Mouse (Mus musculus) myocyte (in vitro differentiated cells): ENCODE data around the gene Rims4. TPM values are rescaled to one million over a fixed set of nuclear protein-coding genes. Genes with fewer than 3 reads are reported as not detected.

Source experiments
- H3K27me3 ChIP-seq: one replicate; pipeline ENCODE4 v1.6.1; 2011; ENCODE audit not compliant: control insufficient read depth, insufficient read depth, insufficient read length
- H3K36me3 ChIP-seq: one replicate; pipeline ENCODE4 v1.6.1; 2011; ENCODE audit not compliant: control insufficient read depth, insufficient read depth
- H3K4me2 ChIP-seq: one replicate; pipeline ENCODE4 v1.6.1; 2011; ENCODE audit warnings: low read depth, control low read depth
- H3K4me3 ChIP-seq: one replicate; pipeline ENCODE4 v1.5.1; 2011; ENCODE audit warnings: mild to moderate bottlenecking, control low read depth, moderate library complexity
- H3K79me2 ChIP-seq: one replicate; pipeline ENCODE4 v1.6.1; 2011; ENCODE audit not compliant: control insufficient read depth, insufficient read depth
- H3ac ChIP-seq: one replicate; pipeline ENCODE4 v1.6.1; 2011; ENCODE audit not compliant: control insufficient read depth, insufficient read length
- CEBPB ChIP-seq: IDR thresholded peaks from 2 replicates; pipeline ENCODE4 v1.6.1; 2011; ENCODE audit warnings: mild to moderate bottlenecking, moderate library complexity; ENCODE audit not compliant: poor library complexity, insufficient read depth, severe bottlenecking
- E2F4 ChIP-seq: IDR thresholded peaks from one replicate; pipeline ENCODE4 v1.6.1; 2011; ENCODE audit warnings: mild to moderate bottlenecking, control low read depth, moderate library complexity; ENCODE audit not compliant: insufficient read depth
- MAX ChIP-seq: IDR thresholded peaks from one replicate; pipeline ENCODE4 v1.6.1; 2011; ENCODE audit warnings: low read depth, mild to moderate bottlenecking, control low read depth
- MYOD1 ChIP-seq, 3 experiments: IDR thresholded peaks; one replicate each; pipeline ENCODE4 v1.6.1; 2011; ENCODE audit warnings: control low read depth in 2 of 3, low read depth in 2 of 3, mild to moderate bottlenecking in 2 of 3, moderate library complexity in 1 of 3; ENCODE audit not compliant: insufficient read length in 2 of 3, control insufficient read depth in 1 of 3
- MYOG ChIP-seq, 3 experiments: IDR thresholded peaks; one replicate each; pipeline ENCODE4 v1.6.1; 2011; ENCODE audit warnings: control low read depth in 2 of 3, low read depth in 2 of 3, mild to moderate bottlenecking in 2 of 3; ENCODE audit not compliant: insufficient read length in 2 of 3, control insufficient read depth in 1 of 3, insufficient read depth in 1 of 3
- POLR2A ChIP-seq: IDR thresholded peaks from one replicate; pipeline ENCODE4 v1.6.1; 2011; ENCODE audit warnings: low read depth, mild to moderate bottlenecking, control low read depth, moderate library complexity; ENCODE audit not compliant: insufficient read length
- POLR2AphosphoS2 ChIP-seq: IDR thresholded peaks from one replicate; pipeline ENCODE4 v1.6.1; 2011; ENCODE audit warnings: low read depth, control low read depth; ENCODE audit not compliant: insufficient read length
- REST ChIP-seq: IDR thresholded peaks from one replicate; pipeline ENCODE4 v1.6.1; 2011; ENCODE audit warnings: mild to moderate bottlenecking, control low read depth, moderate library complexity; ENCODE audit not compliant: insufficient read depth, insufficient read length
- SRF ChIP-seq: IDR thresholded peaks from one replicate; pipeline ENCODE4 v1.6.1; 2011; ENCODE audit warnings: low read depth; ENCODE audit not compliant: control insufficient read depth, insufficient read length
- TCF12 ChIP-seq: IDR thresholded peaks from one replicate; pipeline ENCODE4 v1.6.1; 2011; ENCODE audit warnings: mild to moderate bottlenecking, control low read depth; ENCODE audit not compliant: poor library complexity, insufficient read depth, severe bottlenecking
- TCF3 ChIP-seq: IDR thresholded peaks from one replicate; pipeline ENCODE4 v1.6.1; 2011; ENCODE audit warnings: low read depth, control low read depth; ENCODE audit not compliant: insufficient read length
- USF1 ChIP-seq: IDR thresholded peaks from one replicate; pipeline ENCODE4 v1.6.1; 2011; ENCODE audit warnings: low read depth, mild to moderate bottlenecking, control low read depth, moderate library complexity
- polyA plus RNA-seq: library from polyadenylated mRNA; unstranded; fragments of >200 nt; fragmentation: generic; extraction: Trizol; gene quantifications from one replicate; pipeline ENCODE4 v1.2.1, GENCODE M21; 2012; ENCODE audit warnings: missing spikeins

Rims4 gene
- polyA plus RNA-seq = not detected

GRCm38 (mm10) chr2:163918317-163919258 lies at the start of gene Rims4:
Gene Rims4, minus strand, starts transcription at chr2:163918683.
- no peak for TF ChIP-seq POLR2A
- no peak for TF ChIP-seq TCF12
- peak in 1 of 3 experiments; percentile 21 for TF ChIP-seq MYOD1 (IDR thresholded peaks at IDR 0.05; ENCODE audit: control insufficient read depth in 1 of 3, insufficient read length in 2 of 3, low read depth in 2 of 3)
- H3K27me3 ChIP-seq = peaks cover 88% of the 10 kb centered on the region
- no peaks in the 10 kb centered on the region for H3K79me2 ChIP-seq
- no peak within 1 kb of the TSS for H3ac ChIP-seq
- H3K36me3 ChIP-seq = no peaks in the 10 kb centered on the region
- H3K4me3 ChIP-seq = no peak within 1 kb of the TSS
- H3K4me2 ChIP-seq = no peak within 1 kb of the TSS

DNA sequence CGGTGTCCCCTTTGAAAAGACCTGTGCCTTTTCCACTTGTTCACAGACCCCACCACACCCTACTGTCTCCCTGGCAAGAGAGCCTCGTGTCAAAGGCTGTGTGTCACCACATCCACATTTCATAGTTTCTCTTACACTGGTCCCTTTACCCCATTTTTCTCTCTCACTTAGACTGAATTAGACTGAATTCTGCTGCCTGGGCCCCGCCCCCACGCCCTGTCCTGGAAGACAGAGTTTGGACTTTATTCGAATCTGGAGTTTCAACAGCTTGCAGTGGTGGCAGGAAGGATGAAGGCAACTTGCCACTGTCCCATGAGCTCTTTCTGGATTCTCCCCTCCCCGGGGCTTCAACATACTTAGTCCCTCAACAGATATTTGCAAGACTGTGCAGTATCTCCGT lies 47.2 kb upstream of the Rims4 start:
- Histone ChIP-seq H3K4me2 (no peak overlapping the region), H3K27me3 (peaks cover 17% of the 10 kb centered on the region), H3K79me2 (no peaks in the 10 kb centered on the region), H3ac (no peak overlapping the region), H3K36me3 (no peaks in the 10 kb centered on the region), H3K4me3 (no peak overlapping the region)
- TF ChIP-seq CEBPB (no peak), MYOG (IDR thresholded peaks at IDR 0.05; ENCODE audit: control insufficient read depth in 1 of 3, insufficient read depth in 1 of 3, insufficient read length in 2 of 3, low read depth in 2 of 3) (no peak), MYOD1 (IDR thresholded peaks at IDR 0.05; ENCODE audit: control insufficient read depth in 1 of 3, insufficient read length in 2 of 3, low read depth in 2 of 3) (no peak), REST (no peak), MAX (no peak), USF1 (no peak), E2F4 (no peak), POLR2A (no peak), TCF12 (no peak), TCF3 (no peak), POLR2AphosphoS2 (no peak), SRF (no peak)

DNA sequence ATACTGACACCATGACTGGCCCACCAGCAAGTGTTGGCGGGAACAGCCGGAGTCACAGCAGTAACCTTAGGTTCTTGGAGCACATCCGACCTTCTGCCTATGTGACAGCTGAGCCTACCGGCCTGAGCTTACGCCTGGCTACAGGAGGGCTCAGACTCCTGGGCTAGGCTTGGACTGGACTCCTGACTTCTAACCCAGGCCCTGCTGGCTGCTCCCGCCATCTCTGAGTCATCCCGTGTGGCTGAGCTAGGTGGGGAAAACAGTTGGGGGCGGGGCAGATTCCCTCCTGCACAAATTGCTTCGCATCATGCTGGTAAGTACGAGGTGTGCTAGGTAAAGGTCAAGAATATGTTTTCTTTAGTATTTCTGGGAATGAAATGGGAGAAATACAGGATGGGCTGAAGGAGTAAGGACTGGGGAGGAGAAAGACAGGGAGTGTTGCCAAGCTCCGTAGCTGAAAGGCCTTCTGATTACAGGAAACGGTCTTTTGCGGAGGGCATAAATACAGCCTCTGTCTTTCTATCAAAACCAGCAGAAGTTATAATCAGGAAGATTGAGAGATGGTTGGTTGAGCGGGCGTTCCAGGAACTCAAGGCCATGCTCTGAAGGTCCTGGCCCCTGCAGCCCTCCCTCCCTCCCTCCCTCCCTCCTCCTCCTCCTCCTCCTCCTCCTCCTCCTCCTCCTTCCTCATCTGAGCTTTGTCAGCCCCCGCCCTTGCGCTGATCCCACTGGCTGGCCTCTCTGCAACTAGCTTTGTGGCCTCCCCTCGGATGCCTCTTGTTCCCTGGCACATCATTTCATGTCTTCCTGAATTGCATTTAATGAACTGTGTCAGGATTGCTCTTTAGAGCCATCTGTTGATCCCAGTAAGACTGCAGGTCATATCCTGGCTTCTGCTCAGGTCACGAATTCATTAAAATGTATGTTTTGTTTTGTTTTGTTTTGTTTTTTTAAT lies 46.4 kb upstream of the Rims4 start:
- H3K4me2 ChIP-seq = no peak overlapping the region
- H3K79me2 ChIP-seq = no peaks in the 10 kb centered on the region
- no peak for TF ChIP-seq POLR2AphosphoS2
- TF ChIP-seq SRF = no peak
- no peak for TF ChIP-seq MYOG (IDR thresholded peaks at IDR 0.05; ENCODE audit: control insufficient read depth in 1 of 3, insufficient read depth in 1 of 3, insufficient read length in 2 of 3, low read depth in 2 of 3)
- no peak for TF ChIP-seq POLR2A
- TF ChIP-seq MAX = no peak
- no peak for TF ChIP-seq E2F4
- no peak for TF ChIP-seq MYOD1 (IDR thresholded peaks at IDR 0.05; ENCODE audit: control insufficient read depth in 1 of 3, insufficient read length in 2 of 3, low read depth in 2 of 3)
- no peak for TF ChIP-seq USF1
- no peak for TF ChIP-seq TCF3
- no peak for TF ChIP-seq REST
- TF ChIP-seq TCF12 = no peak
- TF ChIP-seq CEBPB = no peak
- H3K36me3 ChIP-seq = no peaks in the 10 kb centered on the region
- no peak overlapping the region for H3K4me3 ChIP-seq
- H3K27me3 ChIP-seq = peaks cover 17% of the 10 kb centered on the region
- H3ac ChIP-seq = no peak overlapping the region

DNA sequence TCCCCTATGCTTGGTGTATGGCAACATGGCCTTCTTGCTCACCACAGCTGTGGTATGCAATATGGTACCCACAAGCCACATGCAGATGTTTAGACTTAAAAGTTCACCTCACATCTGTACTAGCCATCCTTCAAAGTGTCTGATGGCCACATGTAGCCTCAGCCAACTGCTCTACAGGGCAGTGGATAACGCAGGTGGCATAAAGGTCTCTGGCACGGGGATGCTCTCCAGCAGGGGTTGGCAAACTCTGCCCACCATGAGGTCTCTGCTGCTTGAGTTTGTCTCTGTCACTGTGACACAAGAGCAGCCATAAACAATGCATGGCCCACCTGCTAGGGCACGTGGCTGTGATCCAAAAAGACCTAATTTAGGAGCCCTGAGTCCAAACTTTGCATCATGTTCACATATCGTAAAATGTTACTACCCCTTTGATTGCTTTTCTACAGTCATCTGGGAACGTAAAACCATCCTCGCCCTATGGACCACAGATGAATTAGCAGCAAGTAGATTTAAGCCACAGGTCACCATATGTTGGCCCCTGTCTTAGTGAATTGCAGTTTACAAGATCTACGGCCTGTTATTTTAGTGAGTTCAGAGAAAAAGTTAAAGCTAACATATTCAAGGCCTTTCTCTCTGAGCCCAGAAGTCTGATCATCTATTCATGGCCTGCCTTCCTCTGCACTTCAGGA lies 35.3 kb upstream of the Rims4 start:
- no peaks in the 10 kb centered on the region for H3K36me3 ChIP-seq
- no peak overlapping the region for H3K4me3 ChIP-seq
- H3K4me2 ChIP-seq = no peak overlapping the region
- no peaks in the 10 kb centered on the region for H3K79me2 ChIP-seq
- TF ChIP-seq MYOD1 (IDR thresholded peaks at IDR 0.05; ENCODE audit: control insufficient read depth in 1 of 3, insufficient read length in 2 of 3, low read depth in 2 of 3) = no peak
- TF ChIP-seq POLR2A = no peak
- no peak for TF ChIP-seq POLR2AphosphoS2
- TF ChIP-seq CEBPB = no peak
- TF ChIP-seq TCF12 = no peak
- peaks cover 18% of the 10 kb centered on the region for H3K27me3 ChIP-seq
- no peak overlapping the region for H3ac ChIP-seq
